Mouse (Mus musculus) hematopoietic stem cell, adult 5-6 weeks (primary cell): ENCODE measurements at regions not wholly inside any gene's neighbourhood (a gene's known extent, or its start where the extent isn't known, plus 50 kb on each side); places are given as distances from the start of the nearest gene placed in this dataset.

Experiments
- ATAC-seq, 2 experiments: fragments of 125-278 bp in 1 of 2; replicated peaks in 1 of 2; 2 replicates each; pipeline ENCODE4 v1.8.0; 2016 to 2017; ENCODE audit warnings: inconsistent platforms in 2 of 2, mild to moderate bottlenecking in 2 of 2, moderate number of reproducible peaks in 2 of 2, low read depth in 1 of 2, moderate TSS enrichment in 1 of 2; ENCODE audit not compliant: low FRiP score in 2 of 2, poor library complexity in 2 of 2, severe bottlenecking in 2 of 2, insufficient read depth in 1 of 2, low TSS enrichment in 1 of 2

DNA sequence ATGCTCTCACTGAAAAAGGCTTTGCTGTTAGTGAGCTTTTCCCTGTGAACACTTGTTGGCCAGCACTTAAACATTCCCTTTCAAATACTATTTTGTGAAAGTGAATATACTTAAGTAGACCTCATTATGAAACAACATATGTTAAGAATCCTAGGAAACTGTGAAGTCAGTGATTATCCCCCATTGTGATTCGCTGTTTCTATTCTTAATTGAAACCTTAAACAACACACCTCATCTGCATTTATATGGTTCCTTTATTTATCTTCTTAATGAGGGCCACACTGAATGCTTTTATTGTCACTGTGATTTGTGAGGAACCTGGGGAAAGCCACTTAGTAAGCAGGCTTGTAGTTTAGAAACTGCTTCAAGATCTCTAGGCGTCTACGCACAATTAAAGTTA is 58.5 kb upstream of the Tram1l1 start:
- no peak for ATAC-seq

DNA sequence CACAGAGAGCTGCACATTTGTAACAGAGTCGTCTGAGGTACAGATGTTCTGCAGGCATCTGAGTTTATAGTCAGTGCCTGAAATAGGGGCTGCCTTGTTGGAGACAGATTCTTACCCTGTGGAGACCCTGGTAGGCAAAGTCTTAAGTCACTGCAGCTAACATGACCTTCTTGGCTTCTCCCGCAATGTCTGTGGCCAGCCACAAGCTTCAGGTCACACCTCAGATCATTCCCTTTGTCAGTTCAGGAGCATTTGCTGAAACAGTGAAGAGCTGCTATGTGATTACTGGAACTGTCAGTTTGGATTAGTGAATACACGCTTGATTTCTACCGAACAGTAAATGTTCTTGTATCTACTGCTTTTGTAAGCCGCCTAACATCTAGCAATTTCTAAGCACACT is 53.8 kb upstream of the Tram1l1 start:
- ATAC-seq: no peak

DNA sequence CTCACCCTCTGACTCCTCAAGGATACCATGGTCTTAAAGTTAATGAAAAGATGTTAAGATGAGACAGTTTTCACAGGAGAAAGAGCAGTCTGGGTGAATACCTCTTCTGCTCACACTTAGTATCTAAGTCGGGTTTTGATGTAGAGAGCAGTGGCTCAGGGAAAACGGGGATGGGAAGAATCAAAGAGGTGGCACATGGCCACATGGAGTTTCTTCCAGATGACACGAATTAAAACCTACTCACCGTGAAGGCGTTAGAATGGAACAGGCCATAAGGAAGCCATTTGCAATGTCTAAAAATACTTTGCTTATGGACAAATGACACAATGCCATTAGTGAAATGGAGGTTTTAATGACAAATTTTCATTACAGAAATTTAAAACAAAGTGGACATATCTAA is 50.1 kb upstream of the Tram1l1 start:
- ATAC-seq: no peak
